22 mouse cellular contexts compared by ENCODE assay signal in the genomic region with DNA sequence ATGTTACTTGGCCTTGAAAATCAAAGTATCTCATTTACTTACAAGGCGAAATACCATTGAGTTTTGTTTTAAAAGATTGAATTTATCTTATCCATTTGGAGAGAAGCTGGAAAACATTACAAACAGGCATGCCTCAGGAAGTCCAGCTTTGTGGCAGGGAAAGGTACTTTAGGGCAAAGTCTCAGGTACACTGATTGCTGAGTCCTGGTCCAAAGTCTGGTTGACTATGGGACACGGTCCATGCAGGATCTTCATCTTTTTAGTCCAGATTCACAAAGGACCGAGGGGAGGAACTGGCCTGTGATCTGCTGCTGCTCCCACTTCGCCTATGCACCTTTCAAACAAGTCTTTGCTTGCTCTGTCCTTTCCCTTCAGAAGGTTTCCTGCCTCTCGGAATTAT. TPM values are rescaled to one million over a fixed set of nuclear protein-coding genes. Genes with fewer than 3 reads are reported as not detected.
A peak's percentile ranks its signal among the peaks of the same experiment; 100 is the strongest.
DNase-seq lines count a peak whose midpoint lies in the region; ATAC-seq and TF ChIP-seq lines count a peak whose summit lies in the region.
"Had no signal": no experiment of that assay in that cellular context is flagged by ENCODE, and none has a peak within 500 bp of the region (broad histone marks: within the 10 kb centered on the region; RNA-seq: fewer than 3 reads in every experiment).

No protein-coding gene starts in this region.

- peaks cover 7% of the 10 kb centered on the region; the same call in 1 of the 2 replicates for H3K4me1 ChIP-seq in intestine, postnatal 0 days (replicated peaks; ENCODE audit: control insufficient read depth, insufficient read depth, low read length)
- peaks cover 13% of the 10 kb centered on the region for H3K4me1 ChIP-seq in intestine, embryonic 16.5 days (ENCODE audit: control insufficient read depth, insufficient read depth, low read length)
- H3K4me1 ChIP-seq in brown adipose tissue, adult 24 weeks (ENCODE audit: control insufficient read depth, insufficient read depth, insufficient read length, low read length) = peaks cover 9% of the 10 kb centered on the region
- H3K4me1 ChIP-seq in small intestine, adult 2 months (ENCODE audit: control insufficient read depth, insufficient read depth, insufficient read length, low read length) = peaks cover 11% of the 10 kb centered on the region

- no peaks in the 10 kb centered on the region for H3K9me3 ChIP-seq in intestine, postnatal 0 days (ENCODE audit: control insufficient read depth)
- no peaks in the 10 kb centered on the region for H3K9me3 ChIP-seq in intestine, embryonic 16.5 days (ENCODE audit: control insufficient read depth, low read length)
- H3K9me3 ChIP-seq: embryonic facial prominence, embryonic 13.5 days; embryonic facial prominence, embryonic 15.5 days; forebrain, embryonic 10.5 days; forebrain, embryonic 12.5 days had no signal

- no peak for TF ChIP-seq POLR2A in small intestine, adult 2 months (IDR thresholded peaks at IDR 0.05; ENCODE audit: low read depth, low read length)

- H3K4me2 ChIP-seq in intestine, postnatal 0 days (replicated peaks; ENCODE audit: low read depth) = no peak overlapping the region
- no peak overlapping the region for H3K4me2 ChIP-seq in intestine, embryonic 16.5 days (ENCODE audit: low read depth, low read length)
- H3K4me2 ChIP-seq: embryonic facial prominence, embryonic 13.5 days; embryonic facial prominence, embryonic 15.5 days; forebrain, embryonic 12.5 days had no signal

- H3K27ac ChIP-seq in intestine, postnatal 0 days (ENCODE audit: low read depth, low read length) = no peak overlapping the region
- no peak overlapping the region for H3K27ac ChIP-seq in intestine, embryonic 16.5 days (ENCODE audit: low read length)
- H3K27ac ChIP-seq in brown adipose tissue, adult 24 weeks (replicated peaks; ENCODE audit: low read depth, low read length) = peak overlapping the region; percentile 12; the same call in 1 of the 2 replicates
- 0 out of 2 replicates have a peak overlapping the region, but pooled peaks have one; percentile 26 for H3K27ac ChIP-seq in small intestine, adult 2 months (ENCODE audit: insufficient read depth, low read depth, low read length)
- no peak overlapping the region for H3K27ac ChIP-seq in gastrocnemius, adult 2 months
- H3K27ac ChIP-seq: embryonic facial prominence, embryonic 13.5 days; embryonic facial prominence, embryonic 15.5 days; forebrain, embryonic 10.5 days; forebrain, embryonic 12.5 days had no signal

- no peak overlapping the region for H3K4me3 ChIP-seq in intestine, postnatal 0 days (ENCODE audit: low read depth, low read length)
- no peak overlapping the region for H3K4me3 ChIP-seq in intestine, embryonic 16.5 days (ENCODE audit: low read length)
- no peak overlapping the region for H3K4me3 ChIP-seq in brown adipose tissue, adult 24 weeks (ENCODE audit: insufficient read depth, low read depth, low read length)
- no peak overlapping the region for H3K4me3 ChIP-seq in small intestine, adult 2 months (ENCODE audit: low read depth, low read length)
- H3K4me3 ChIP-seq in gastrocnemius, adult 2 months = no peak overlapping the region
- H3K4me3 ChIP-seq: embryonic facial prominence, embryonic 13.5 days; embryonic facial prominence, embryonic 15.5 days; erythroblast, embryonic 14.5 days; forebrain, embryonic 10.5 days; forebrain, embryonic 12.5 days had no signal

- DNase-seq in 3T3-L1 (ENCODE audit: low read depth, low spot score) = peak; percentile 1
- no peak for DNase-seq in gastrocnemius, adult 2 months
- no peak for DNase-seq in heart, postnatal 25 days (ENCODE audit: low spot score)
- DNase-seq: adrenal gland, adult 2 months; adrenal gland, postnatal 25 days; embryo, embryonic 11 days had no signal

- ATAC-seq in intestine, postnatal 0 days = 0 out of 2 replicates have a peak, but pooled peaks have one; percentile 57
- no peak for ATAC-seq in intestine, embryonic 16.5 days
- ATAC-seq: forebrain, embryonic 14.5 days had no signal

- TF ChIP-seq CTCF in intestine, postnatal 0 days (IDR thresholded peaks at IDR 0.05; ENCODE audit: low read depth) = no peak
- no peak for TF ChIP-seq CTCF in small intestine, adult 2 months (IDR thresholded peaks at IDR 0.05; ENCODE audit: extremely low read depth, insufficient read length, insufficient replicate concordance, low read depth, low read length)
- TF ChIP-seq CTCF in gastrocnemius, adult 2 months (IDR thresholded peaks at IDR 0.05) = no peak

- no peaks in the 10 kb centered on the region for H3K36me3 ChIP-seq in intestine, postnatal 0 days (ENCODE audit: control insufficient read depth, insufficient read depth)
- no peaks in the 10 kb centered on the region for H3K36me3 ChIP-seq in intestine, embryonic 16.5 days (ENCODE audit: control insufficient read depth, insufficient read depth, low read length)
- H3K36me3 ChIP-seq in small intestine, adult 2 months (ENCODE audit: control insufficient read depth, insufficient read depth, low read length) = no peaks in the 10 kb centered on the region
- H3K36me3 ChIP-seq: embryonic facial prominence, embryonic 13.5 days; embryonic facial prominence, embryonic 15.5 days; forebrain, embryonic 10.5 days; forebrain, embryonic 12.5 days had no signal

- no peak overlapping the region for H3K9ac ChIP-seq in intestine, postnatal 0 days (ENCODE audit: low read depth, low read length)
- H3K9ac ChIP-seq in intestine, embryonic 16.5 days (ENCODE audit: low read depth, low read length) = no peak overlapping the region
- H3K9ac ChIP-seq: embryonic facial prominence, embryonic 13.5 days; embryonic facial prominence, embryonic 15.5 days; forebrain, embryonic 12.5 days had no signal

- peaks cover 10% of the 10 kb centered on the region; the same call in 1 of the 2 replicates for H3K27me3 ChIP-seq in intestine, postnatal 0 days (replicated peaks; ENCODE audit: control insufficient read depth, insufficient read depth, low read length)
- H3K27me3 ChIP-seq in intestine, embryonic 16.5 days (replicated peaks; ENCODE audit: control insufficient read depth, insufficient read depth, low read length) = peaks cover 3% of the 10 kb centered on the region; the same call in 1 of the 2 replicates
- H3K27me3 ChIP-seq in small intestine, adult 2 months (ENCODE audit: control insufficient read depth, insufficient read depth, low read length) = no peaks in the 10 kb centered on the region; the same call in none of the 2 replicates

- intact Hi-C loops in gastrocnemius, adult 2 months (cut with DNase I) = no loop called here
- intact Hi-C loops in heart, postnatal 25 days (cut with DNase I) = no loop called here

- WGBS in intestine, postnatal 0 days = 78% methylated on average over 5 of the region's 5 CpGs
- WGBS in intestine, embryonic 16.5 days = 79% methylated on average over 5 of the region's 5 CpGs
- WGBS in small intestine, adult 2 months = 59% methylated on average over 5 of the region's 5 CpGs

RNA-seq across cellular contexts. Expression of a gene that starts 4.4 kb away (rescaled TPM):
- polyA plus RNA-seq in intestine, postnatal 0 days (2015; fragmentation: Nextera tagmentation; extraction: Ambion mirVana) = 0.18 and 0.30 TPM in 2 replicates
- polyA plus RNA-seq in intestine, embryonic 16.5 days (2015; fragmentation: Nextera tagmentation; extraction: Ambion mirVana) = not detected in 2 replicates
- 6.6 TPM in 1 of 2 replicates, not detected in the other for polyA plus RNA-seq in brown adipose tissue, adult 24 weeks (2012; ENCODE audit: insufficient read depth, insufficient read length, missing spikeins)
- 1.2 and 18.6 TPM in 2 replicates for polyA plus RNA-seq in small intestine, adult 2 months (2012; rRNA removed)
- not detected for total RNA-seq in gastrocnemius, adult 2 months (2021)
- not detected for total RNA-seq in heart, postnatal 25 days (2021)
- total RNA-seq: adrenal gland, postnatal 25 days; ES-E14; MEL had no signal
- polyA plus RNA-seq: C2C12; embryonic facial prominence, embryonic 11.5 days; embryonic facial prominence, embryonic 13.5 days; embryonic facial prominence, embryonic 15.5 days; forebrain, embryonic 10.5 days; forebrain, embryonic 12.5 days; forebrain, embryonic 14.5 days; forebrain, embryonic 16.5 days had no signal

RNA-seq across cellular contexts. Expression of a gene that starts 8.3 kb away (rescaled TPM):
- 0.83 and 1.2 TPM in 2 replicates for polyA plus RNA-seq in intestine, postnatal 0 days (2015; fragmentation: Nextera tagmentation; extraction: Ambion mirVana)
- polyA plus RNA-seq in intestine, embryonic 16.5 days (2015; fragmentation: Nextera tagmentation; extraction: Ambion mirVana) = 0.73 and 0.76 TPM in 2 replicates
- 5.5 TPM in 1 of 2 replicates, not detected in the other for polyA plus RNA-seq in brown adipose tissue, adult 24 weeks (2012; ENCODE audit: insufficient read depth, insufficient read length, missing spikeins)
- 1.3 and 2.8 TPM in 2 replicates for polyA plus RNA-seq in small intestine, adult 2 months (2012; rRNA removed)
- under 1 TPM in 1 of 2 experiments, not detected in 1; 0.26 TPM for total RNA-seq in gastrocnemius, adult 2 months (2021)
- under 1 TPM; 0.55 to 0.64 TPM for total RNA-seq in heart, postnatal 25 days (2021)
- total RNA-seq: common myeloid progenitor, adult 5-6 weeks; MEL had no signal
- polyA plus RNA-seq: erythroblast, embryonic 14.5 days; forebrain, embryonic 10.5 days; forebrain, embryonic 12.5 days; forebrain, embryonic 16.5 days had no signal

RNA-seq across cellular contexts. Expression of a gene that starts 31.6 kb away (rescaled TPM):
- polyA plus RNA-seq in intestine, postnatal 0 days (2015; fragmentation: Nextera tagmentation; extraction: Ambion mirVana) = 33.9 TPM in 2 replicates
- polyA plus RNA-seq in intestine, embryonic 16.5 days (2015; fragmentation: Nextera tagmentation; extraction: Ambion mirVana) = 31.1 and 33.1 TPM in 2 replicates
- polyA plus RNA-seq in brown adipose tissue, adult 24 weeks (2012; ENCODE audit: insufficient read depth, insufficient read length, missing spikeins) = 27.9 and 48.7 TPM in 2 replicates
- 17.1 and 39.5 TPM in 2 replicates for polyA plus RNA-seq in small intestine, adult 2 months (2012; rRNA removed)
- total RNA-seq in gastrocnemius, adult 2 months (2021) = 1 to 10 TPM; 6.5 to 6.7 TPM
- 10 to 100 TPM; 10.3 to 12.6 TPM for total RNA-seq in heart, postnatal 25 days (2021)
- total RNA-seq: MEL had no signal

Comparison
In these comparisons a context has a peak if more than half of its experiments do, and no peak if none do; other contexts are left out.
1. H3K27ac ChIP-seq: peak in brown adipose tissue, adult 24 weeks (single experiment) and small intestine, adult 2 months (single experiment); none in intestine, postnatal 0 days (single experiment), intestine, embryonic 16.5 days (single experiment) and gastrocnemius, adult 2 months (single experiment).